Mouse (Mus musculus) neural tube, embryonic 12.5 days (tissue): ENCODE measurements around the gene Grin2a. TPM values are rescaled to one million over a fixed set of nuclear protein-coding genes. Genes with fewer than 3 reads are reported as not detected.

Experiments used
- ATAC-seq: fragments of 200-750 bp; cut with Nextera tagmentation; 2 replicates; pipeline ENCODE4 v1.8.0; 2017; ENCODE audit warnings: low read depth, mild to moderate bottlenecking, moderate TSS enrichment, moderate library complexity; ENCODE audit not compliant: low FRiP score
- H3K27ac ChIP-seq: fragments of 300-500 bp; sonication (generic); 2 replicates; pipeline ENCODE4 v1.5.1; 2016
- H3K27me3 ChIP-seq: fragments of 300-500 bp; sonication (generic); replicated peaks from 2 replicates; pipeline ENCODE4 v1.6.1; 2016; ENCODE audit warnings: mild to moderate bottlenecking
- H3K36me3 ChIP-seq: fragments of 300-500 bp; sonication (generic); 2 replicates; pipeline ENCODE4 v1.6.1; 2016; ENCODE audit warnings: mild to moderate bottlenecking
- H3K4me1 ChIP-seq: fragments of 300-500 bp; sonication (generic); 2 replicates; pipeline ENCODE4 v1.6.1; 2016
- H3K4me2 ChIP-seq: fragments of 300-500 bp; sonication (generic); replicated peaks from 2 replicates; pipeline ENCODE4 v1.6.1; 2016; ENCODE audit warnings: mild to moderate bottlenecking
- H3K4me3 ChIP-seq: fragments of 300-500 bp; sonication (generic); 2 replicates; pipeline ENCODE4 v1.5.1; 2016
- H3K9ac ChIP-seq: fragments of 300-500 bp; sonication (generic); 2 replicates; pipeline ENCODE4 v1.6.1; 2016; ENCODE audit warnings: mild to moderate bottlenecking
- H3K9me3 ChIP-seq: fragments of 300-500 bp; sonication (generic); 2 replicates; pipeline ENCODE4 v1.6.1; 2016; ENCODE audit warnings: mild to moderate bottlenecking
- WGBS: fragments of 180-500 bp; shearing (Covaris S2); methylation state at CpG from one replicate; pipeline ENCODE4 v1.1.7; 2016; 5-methylcytosine and 5-hydroxymethylcytosine counted together
- polyA plus RNA-seq: library from polyadenylated mRNA; unstranded; fragments of >200 nt; fragmentation: Nextera tagmentation; extraction: Ambion mirVana; gene quantifications from 2 replicates; pipeline ENCODE4 v1.2.1, GENCODE M21; 2016

Gene Grin2a
- polyA plus RNA-seq, 1 experiment from 2014 or later: 2.3 TPM

DNA sequence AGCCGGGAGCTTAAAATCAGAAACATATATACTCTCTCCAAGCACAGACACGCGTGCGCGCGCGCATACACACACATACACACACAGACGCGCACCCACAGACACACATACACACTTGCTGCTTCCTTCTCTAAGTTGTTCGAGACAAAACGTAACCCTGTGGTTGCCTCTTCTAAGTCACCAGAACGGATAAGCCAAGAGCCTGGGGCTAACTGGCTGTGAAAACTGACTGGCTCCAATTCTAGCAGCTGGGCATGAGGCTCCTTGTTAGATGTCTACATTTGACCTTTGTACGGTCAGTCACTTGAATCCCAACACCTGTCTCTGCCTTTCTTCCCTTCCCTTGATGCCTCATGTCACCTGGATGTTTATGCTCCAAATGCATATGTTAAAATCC is 452 bp upstream of the Grin2a start:
- 25% methylated on average over 13 of the region's 13 CpGs for WGBS
- Histone ChIP-seq H3K4me2 (peak overlapping the region; percentile 90), H3K9ac (peak overlapping the region; percentile 52; the same call in 1 of the 2 replicates), H3K4me1 (peaks cover 27% of the 10 kb centered on the region), H3K27ac (no peak overlapping the region), H3K9me3 (no peaks in the 10 kb centered on the region), H3K36me3 (no peaks in the 10 kb centered on the region), H3K27me3 (peaks cover 52% of the 10 kb centered on the region), H3K4me3 (peak overlapping the region; percentile 46; the same call in 1 of the 2 replicates)
- no peak for ATAC-seq

DNA sequence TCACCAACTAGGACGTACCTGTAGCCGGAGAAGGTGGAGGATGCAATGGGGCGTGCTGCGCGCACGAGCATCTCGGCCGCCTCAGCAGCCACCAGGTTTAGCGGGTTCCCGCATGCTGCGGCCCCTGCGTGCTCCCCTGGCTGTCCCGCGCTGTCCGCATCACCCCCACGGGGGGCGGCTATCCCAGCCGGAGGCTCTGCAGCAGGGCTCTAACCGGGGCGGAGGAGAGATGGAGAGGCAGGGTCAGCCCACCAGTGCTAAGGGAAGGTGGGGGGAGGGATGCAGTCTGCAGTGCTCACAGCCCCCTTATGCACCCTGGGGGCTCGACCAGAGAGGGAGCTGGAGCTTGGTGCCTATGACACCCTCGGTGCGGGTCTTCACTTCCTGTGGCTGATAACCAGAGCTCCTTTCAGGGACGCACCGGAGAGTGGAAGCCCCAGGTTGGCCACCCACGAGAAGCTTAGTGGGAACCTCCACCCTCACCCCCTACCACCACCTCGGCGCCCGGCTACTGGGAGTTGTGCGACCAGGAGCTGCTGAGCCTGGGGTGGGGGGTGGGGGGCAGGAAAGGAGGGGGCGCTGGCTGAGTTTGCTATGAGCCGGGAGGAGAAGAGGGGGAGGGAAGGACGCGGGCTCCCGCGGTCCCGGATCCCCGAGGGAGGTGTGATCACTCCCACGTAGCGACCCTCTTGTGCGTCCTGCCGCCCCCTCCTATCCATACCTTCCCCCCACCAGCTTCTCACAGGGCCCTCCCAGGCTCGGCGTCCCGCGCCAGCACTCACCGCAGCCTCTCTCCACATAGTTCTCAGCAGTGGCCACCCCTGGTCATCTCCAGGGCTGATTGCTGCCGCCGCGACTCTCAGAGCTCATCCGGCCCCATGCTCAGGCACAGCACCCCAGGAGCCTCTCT is 1.1 kb downstream of the Grin2a start:
- Histone ChIP-seq H3K4me2 (peak overlapping the region; percentile 90), H3K9ac (peak overlapping the region; percentile 52), H3K4me1 (peaks cover 27% of the 10 kb centered on the region), H3K36me3 (no peaks in the 10 kb centered on the region), H3K9me3 (no peaks in the 10 kb centered on the region), H3K27ac (no peak overlapping the region), H3K27me3 (peaks cover 55% of the 10 kb centered on the region), H3K4me3 (peak overlapping the region; percentile 46)
- ATAC-seq: peak; percentile 43
- under 1% methylated on average over 49 of the region's 51 CpGs for WGBS

DNA sequence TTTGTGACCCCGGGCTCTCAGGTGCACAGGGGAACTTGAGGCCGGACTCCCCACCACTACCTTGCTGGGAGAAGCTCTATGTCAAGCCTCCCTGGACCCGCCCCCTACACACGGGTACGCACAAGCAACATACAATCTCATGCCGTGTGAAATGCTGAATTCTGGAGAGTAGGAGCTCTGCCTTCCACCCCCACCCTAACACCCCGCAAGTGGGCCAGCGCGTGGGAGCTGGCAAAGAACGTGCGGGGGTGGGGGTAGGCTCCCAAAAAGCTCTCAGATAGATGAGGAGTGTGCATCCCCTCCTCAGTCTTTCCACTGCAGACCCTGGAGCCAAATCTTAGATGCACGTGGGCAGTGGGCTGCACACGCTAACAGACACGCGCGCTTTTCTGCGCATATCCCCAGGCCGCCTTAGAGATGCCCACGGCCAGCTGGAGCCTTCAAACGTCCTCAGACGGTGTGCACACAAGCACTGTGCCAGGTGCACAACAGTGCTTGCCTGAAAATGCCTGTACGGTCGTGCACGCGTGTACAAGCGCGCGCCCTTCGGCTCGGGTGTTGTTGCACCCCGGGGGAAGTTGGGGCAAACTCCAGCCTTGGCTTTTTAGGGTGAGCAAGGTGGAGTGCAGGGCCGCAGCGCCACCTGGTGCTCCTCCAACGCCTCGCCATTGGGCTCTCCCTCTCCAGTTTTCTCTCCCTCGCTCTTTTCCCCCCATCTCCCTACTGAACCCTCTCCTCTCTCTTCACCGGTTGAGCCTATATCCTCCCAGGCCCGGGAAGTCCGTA is 1.9 kb downstream of the Grin2a start:
- peak overlapping the region; percentile 46 for H3K4me3 ChIP-seq
- peaks cover 27% of the 10 kb centered on the region for H3K4me1 ChIP-seq

DNA sequence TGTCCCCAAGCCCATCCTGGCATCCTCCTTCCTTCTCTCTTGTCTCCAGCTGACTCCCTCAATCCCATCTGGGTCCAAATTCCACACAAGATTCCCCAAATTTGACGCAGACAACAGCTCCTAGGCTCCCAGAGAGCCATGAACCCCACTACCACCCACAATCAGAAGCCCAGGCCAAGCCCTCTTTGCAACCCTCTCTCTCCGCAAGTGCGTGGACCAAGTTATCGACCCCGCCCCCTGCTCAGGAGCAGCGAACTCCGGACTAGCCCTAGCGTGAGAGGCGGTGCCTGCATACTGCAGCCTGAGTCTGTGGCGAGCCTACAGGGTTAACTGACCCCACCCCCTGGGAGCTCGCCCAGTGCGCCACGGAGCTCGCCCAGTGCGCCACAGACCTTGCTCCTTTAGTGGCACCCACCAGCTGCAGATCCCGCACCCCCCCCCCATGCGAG is 2.6 kb downstream of the Grin2a start:
- 0 out of 2 replicates have a peak, but pooled peaks have one; percentile 9 for ATAC-seq

More for the DNA sequence above, 1.9 kb downstream of the Grin2a start:
- under 1% methylated on average over 39 of the region's 39 CpGs for WGBS
- no peaks in the 10 kb centered on the region for H3K9me3 ChIP-seq
- H3K27ac ChIP-seq: no peak overlapping the region
- peak; percentile 58 for ATAC-seq
- no peaks in the 10 kb centered on the region for H3K36me3 ChIP-seq
- H3K9ac ChIP-seq: peak overlapping the region; percentile 52
- peaks cover 55% of the 10 kb centered on the region for H3K27me3 ChIP-seq
- H3K4me2 ChIP-seq: peak overlapping the region; percentile 90

DNA sequence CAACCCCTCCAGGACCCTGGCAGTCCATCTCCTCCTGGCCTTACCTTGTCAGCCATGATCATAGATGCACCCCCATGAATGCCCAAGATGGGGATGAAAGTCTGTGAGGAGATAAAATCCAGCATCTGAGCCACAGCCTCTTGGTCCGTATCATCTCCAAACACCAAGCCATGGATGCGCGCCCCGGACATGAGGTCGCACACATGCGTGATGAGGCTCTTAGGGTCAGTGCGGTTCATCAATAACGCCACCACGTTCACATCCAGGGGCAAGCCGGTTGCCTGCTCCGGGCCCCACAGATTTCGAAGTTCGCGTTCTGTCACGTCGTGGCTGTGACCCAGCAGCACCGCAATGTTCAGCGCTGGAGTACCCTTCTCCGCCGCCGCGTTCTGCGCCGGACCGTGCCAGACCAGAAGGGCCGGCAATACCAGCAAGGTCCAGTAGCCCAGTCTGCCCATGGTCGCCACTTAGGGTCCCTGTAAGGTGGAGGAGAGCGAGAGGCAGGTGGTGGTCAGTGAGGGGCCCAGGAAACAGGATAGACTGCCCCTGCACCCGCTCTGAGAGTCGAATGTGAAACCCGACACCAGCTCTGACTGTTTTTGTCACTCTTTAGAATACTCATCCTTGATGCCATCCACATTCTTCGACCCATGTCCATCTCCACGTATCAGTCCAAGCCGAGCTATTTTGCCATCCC is 3.1 kb downstream of the Grin2a start:
- Histone ChIP-seq H3K4me3 (peak overlapping the region; percentile 46; the same call in 1 of the 2 replicates), H3K4me1 (peaks cover 27% of the 10 kb centered on the region), H3K36me3 (no peaks in the 10 kb centered on the region), H3K4me2 (peak overlapping the region; percentile 90), H3K9ac (no peak overlapping the region), H3K9me3 (no peaks in the 10 kb centered on the region), H3K27ac (no peak overlapping the region), H3K27me3 (peaks cover 55% of the 10 kb centered on the region)
- ATAC-seq: no peak
- 16% methylated on average over 34 of the region's 34 CpGs for WGBS

More for the DNA sequence above, 2.6 kb downstream of the Grin2a start:
- H3K36me3 ChIP-seq: no peaks in the 10 kb centered on the region
- H3K4me1 ChIP-seq: peaks cover 27% of the 10 kb centered on the region
- H3K27me3 ChIP-seq: peaks cover 55% of the 10 kb centered on the region
- H3K9me3 ChIP-seq: no peaks in the 10 kb centered on the region
- 0 out of 2 replicates have a peak overlapping the region, but pooled peaks have one; percentile 8 for H3K9ac ChIP-seq
- WGBS: 2% methylated on average over 17 of the region's 17 CpGs
- peak overlapping the region; percentile 90 for H3K4me2 ChIP-seq
- peak overlapping the region; percentile 46 for H3K4me3 ChIP-seq
- H3K27ac ChIP-seq: no peak overlapping the region

DNA sequence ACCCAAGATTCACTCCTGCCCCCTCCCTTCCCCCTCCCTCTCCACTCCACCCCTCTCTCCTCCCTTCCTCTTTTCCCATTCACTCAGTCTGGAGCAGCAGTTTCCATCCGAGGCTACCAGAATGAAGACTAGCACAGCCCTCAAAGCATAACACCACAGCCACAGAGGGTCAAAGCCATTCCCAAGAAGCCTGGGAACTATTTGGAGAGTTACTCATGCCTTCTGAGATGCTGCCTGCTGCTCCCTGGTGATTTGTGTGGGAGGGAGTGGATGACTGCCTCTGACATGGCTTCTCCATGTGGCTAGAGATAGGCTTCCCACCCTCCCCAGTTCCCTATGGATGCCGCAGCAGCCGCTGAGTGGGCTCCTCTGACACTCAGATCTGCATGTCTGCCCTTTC is 10.3 kb downstream of the Grin2a start:
- no peak overlapping the region for H3K4me3 ChIP-seq
- no peak overlapping the region for H3K4me2 ChIP-seq
- WGBS: 59% methylated on average over 3 of the region's 3 CpGs
- H3K4me1 ChIP-seq: peaks cover 4% of the 10 kb centered on the region; the same call in 1 of the 2 replicates
- ATAC-seq: no peak
- no peak overlapping the region for H3K27ac ChIP-seq
- H3K9me3 ChIP-seq: no peaks in the 10 kb centered on the region
- no peaks in the 10 kb centered on the region for H3K27me3 ChIP-seq
- H3K9ac ChIP-seq: no peak overlapping the region
- no peaks in the 10 kb centered on the region for H3K36me3 ChIP-seq

DNA sequence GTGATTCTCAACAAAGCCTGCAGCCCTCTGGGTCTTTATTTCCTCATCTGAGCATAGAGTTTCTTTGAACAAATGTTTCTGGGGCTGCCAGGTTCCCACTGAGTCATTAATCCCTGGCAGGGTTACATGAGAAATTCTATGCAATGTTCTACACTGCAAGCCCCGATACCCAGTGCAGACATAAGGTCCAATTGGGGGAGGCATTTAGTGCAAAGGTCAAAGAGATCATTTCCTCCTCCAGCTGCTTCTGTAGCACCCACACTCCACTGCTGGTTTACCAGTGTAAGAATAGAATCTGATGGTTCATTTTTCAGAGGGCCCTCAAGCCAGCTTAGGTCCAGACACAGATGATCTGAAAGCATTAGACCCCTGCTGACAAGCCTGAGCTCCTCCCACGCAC is 14.7 kb downstream of the Grin2a start:
- no peak overlapping the region for H3K4me3 ChIP-seq
- 68% methylated on average over 2 of the region's 2 CpGs for WGBS
- no peak overlapping the region for H3K9ac ChIP-seq
- no peaks in the 10 kb centered on the region for H3K36me3 ChIP-seq
- no peaks in the 10 kb centered on the region for H3K27me3 ChIP-seq
- H3K4me1 ChIP-seq: peaks cover 4% of the 10 kb centered on the region; the same call in 1 of the 2 replicates
- H3K9me3 ChIP-seq: no peaks in the 10 kb centered on the region
- no peak overlapping the region for H3K4me2 ChIP-seq
- no peak overlapping the region for H3K27ac ChIP-seq
- no peak for ATAC-seq

DNA sequence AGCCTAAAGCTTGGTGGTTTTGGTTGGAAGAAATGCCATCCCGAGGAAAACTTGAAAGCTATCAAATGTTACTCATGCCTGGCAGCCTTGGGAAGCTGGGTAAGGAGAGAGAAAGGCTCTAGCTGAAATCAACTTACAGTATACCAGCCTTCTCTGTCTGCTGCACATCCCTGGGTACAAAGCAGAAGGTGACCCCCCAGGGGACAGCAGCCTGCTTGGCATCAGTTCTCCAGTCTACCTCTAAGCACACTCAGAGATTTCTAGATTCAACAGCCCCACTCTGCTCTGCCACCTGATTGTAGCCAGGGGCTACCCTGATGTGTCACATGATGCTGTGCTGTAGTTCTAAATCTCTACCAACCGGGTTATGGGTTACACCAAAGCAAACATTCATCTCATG is 17.2 kb downstream of the Grin2a start:
- H3K27me3 ChIP-seq: no peaks in the 10 kb centered on the region
- no peaks in the 10 kb centered on the region for H3K9me3 ChIP-seq
- H3K27ac ChIP-seq: no peak overlapping the region
- H3K36me3 ChIP-seq: no peaks in the 10 kb centered on the region
- 91% methylated on average over 2 of the region's 2 CpGs for WGBS
- H3K4me3 ChIP-seq: no peak overlapping the region
- no peak overlapping the region for H3K4me2 ChIP-seq
- ATAC-seq: no peak
- H3K4me1 ChIP-seq: no peaks in the 10 kb centered on the region
- H3K9ac ChIP-seq: no peak overlapping the region

DNA sequence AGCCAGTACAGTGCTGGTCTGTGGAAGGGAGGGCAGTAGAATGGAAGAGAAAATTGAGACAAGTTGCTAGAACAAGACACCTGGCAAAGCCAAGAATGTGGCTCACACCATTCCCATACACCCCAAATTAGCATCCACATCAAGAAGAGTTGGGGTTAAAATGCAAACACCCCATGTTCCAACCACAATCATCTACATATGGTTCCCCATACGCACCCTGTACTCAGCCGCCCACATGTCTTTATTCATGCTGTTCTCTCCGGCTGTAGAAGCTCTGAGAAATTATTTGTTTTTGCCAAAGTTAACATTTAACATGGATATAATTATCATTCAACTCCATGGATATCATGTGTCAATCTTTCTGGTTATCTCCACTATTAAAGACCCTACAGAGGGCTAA is 22.7 kb downstream of the Grin2a start:
- no peak overlapping the region for H3K4me3 ChIP-seq
- H3K9me3 ChIP-seq: no peaks in the 10 kb centered on the region
- 94% methylated on average over 3 of the region's 3 CpGs for WGBS
- no peak for ATAC-seq
- H3K9ac ChIP-seq: no peak overlapping the region
- H3K27me3 ChIP-seq: no peaks in the 10 kb centered on the region
- H3K27ac ChIP-seq: no peak overlapping the region
- H3K4me2 ChIP-seq: no peak overlapping the region
- no peaks in the 10 kb centered on the region for H3K4me1 ChIP-seq
- no peaks in the 10 kb centered on the region for H3K36me3 ChIP-seq

DNA sequence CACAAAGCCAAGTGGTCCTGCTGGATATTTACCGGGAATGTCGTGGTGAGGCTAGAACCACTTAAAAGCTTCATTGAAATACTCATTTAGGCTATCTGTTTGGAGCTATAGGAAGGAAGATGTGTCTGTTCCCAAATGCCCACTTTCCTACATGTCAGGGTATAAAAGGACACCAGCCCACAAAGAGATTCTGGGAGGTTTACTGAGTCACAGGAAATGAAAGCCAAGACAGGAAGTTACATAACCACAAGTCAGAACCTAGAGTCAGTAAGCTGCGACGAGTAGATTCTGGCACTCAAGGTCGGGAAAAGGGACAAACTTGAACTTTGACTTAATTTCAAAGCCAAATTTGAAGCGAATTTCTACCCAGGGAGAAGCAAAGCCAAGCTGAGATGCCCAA is 30.9 kb downstream of the Grin2a start:
- no peaks in the 10 kb centered on the region for H3K9me3 ChIP-seq
- H3K27me3 ChIP-seq: no peaks in the 10 kb centered on the region
- WGBS: 84% methylated on average over 6 of the region's 6 CpGs
- H3K4me3 ChIP-seq: no peak overlapping the region
- H3K36me3 ChIP-seq: no peaks in the 10 kb centered on the region
- no peak overlapping the region for H3K9ac ChIP-seq
- no peak overlapping the region for H3K4me2 ChIP-seq
- no peak overlapping the region for H3K27ac ChIP-seq
- no peak for ATAC-seq
- H3K4me1 ChIP-seq: no peaks in the 10 kb centered on the region

DNA sequence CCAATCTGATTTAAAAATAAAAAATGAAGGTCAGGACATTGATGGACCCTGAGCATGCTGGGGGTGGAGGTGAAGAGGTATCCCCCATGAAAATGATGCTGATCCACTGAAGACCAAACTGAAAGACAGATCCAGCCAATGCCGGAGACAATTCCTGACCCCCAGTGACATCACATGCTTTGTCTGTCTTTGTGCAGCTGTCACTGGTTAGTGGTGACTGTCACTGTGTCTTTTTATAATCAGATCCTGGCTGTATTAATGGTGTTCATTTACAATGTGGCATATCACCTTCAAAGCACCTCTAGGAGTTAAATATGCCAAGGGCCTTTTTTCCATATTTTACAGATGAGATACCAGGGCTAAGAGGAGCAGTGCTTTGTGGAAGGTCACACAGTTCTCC is 32.9 kb downstream of the Grin2a start:
- Histone ChIP-seq H3K4me3 (no peak overlapping the region), H3K27me3 (no peaks in the 10 kb centered on the region), H3K4me2 (no peak overlapping the region), H3K36me3 (no peaks in the 10 kb centered on the region), H3K4me1 (no peaks in the 10 kb centered on the region), H3K27ac (no peak overlapping the region), H3K9ac (no peak overlapping the region), H3K9me3 (no peaks in the 10 kb centered on the region)
- WGBS: 68% methylated on average over 1 of the region's 1 CpGs
- ATAC-seq: no peak

DNA sequence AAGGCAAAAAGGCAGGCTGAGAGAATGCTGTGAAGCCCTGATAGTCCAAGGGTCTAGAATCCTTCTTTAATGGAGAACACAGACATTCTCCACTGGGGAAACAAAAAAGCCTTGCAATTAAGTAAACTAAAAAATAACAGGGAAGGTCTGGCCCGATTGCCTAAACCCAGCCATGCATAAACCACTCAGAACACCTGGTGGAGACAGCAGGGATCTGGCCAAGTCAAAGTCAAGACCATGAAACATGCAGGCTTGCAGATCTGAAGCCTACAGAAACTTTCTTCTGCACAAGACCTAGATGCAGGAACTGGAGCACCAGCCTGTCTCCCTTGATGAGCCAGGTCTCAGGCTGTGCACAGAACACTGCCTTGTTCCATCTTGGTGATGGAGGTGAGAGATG is 36.0 kb downstream of the Grin2a start:
- no peak overlapping the region for H3K9ac ChIP-seq
- no peaks in the 10 kb centered on the region for H3K4me1 ChIP-seq
- no peaks in the 10 kb centered on the region for H3K9me3 ChIP-seq
- H3K36me3 ChIP-seq: no peaks in the 10 kb centered on the region
- ATAC-seq: no peak
- no peak overlapping the region for H3K27ac ChIP-seq
- H3K4me2 ChIP-seq: no peak overlapping the region
- no peaks in the 10 kb centered on the region for H3K27me3 ChIP-seq
- WGBS: 63% methylated on average over 1 of the region's 1 CpGs
- no peak overlapping the region for H3K4me3 ChIP-seq
